Mouse (Mus musculus) heart, embryonic 16.5 days (tissue): ENCODE measurements around the gene Lingo1. TPM values are rescaled to one million over a fixed set of nuclear protein-coding genes. Genes with fewer than 3 reads are reported as not detected.

ENCODE experiments used
- ATAC-seq: fragments of 200-750 bp; cut with Nextera tagmentation; replicated peaks from 2 replicates; pipeline ENCODE4 v1.8.0; 2017; ENCODE audit warnings: moderate number of reproducible peaks; ENCODE audit not compliant: insufficient read depth, low FRiP score; ENCODE audit errors: extremely low read depth
- H3K27ac ChIP-seq: fragments of 300-500 bp; sonication (generic); 2 replicates; pipeline ENCODE4 v1.5.1; 2014; ENCODE audit warnings: mild to moderate bottlenecking, low read length, control low read depth, moderate library complexity
- H3K27me3 ChIP-seq: fragments of 300-500 bp; sonication (generic); 2 replicates; pipeline ENCODE4 v1.6.1; 2014; ENCODE audit warnings: low read length, mixed read lengths; ENCODE audit not compliant: control insufficient read depth, insufficient read depth
- H3K36me3 ChIP-seq: fragments of 300-500 bp; sonication (generic); 2 replicates; pipeline ENCODE4 v1.6.1; 2014; ENCODE audit not compliant: control insufficient read depth, insufficient read depth
- H3K4me1 ChIP-seq: fragments of 300-500 bp; sonication (generic); 2 replicates; pipeline ENCODE4 v1.6.1; 2014; ENCODE audit warnings: low read length, mixed read lengths; ENCODE audit not compliant: control insufficient read depth, insufficient read depth
- H3K4me2 ChIP-seq: fragments of 300-500 bp; sonication (generic); 2 replicates; pipeline ENCODE4 v1.6.1; 2014; ENCODE audit warnings: low read depth, mild to moderate bottlenecking, control low read depth, low read length
- H3K4me3 ChIP-seq: fragments of 300-500 bp; sonication (generic); 2 replicates; pipeline ENCODE4 v1.5.1; 2014; ENCODE audit warnings: mild to moderate bottlenecking, control low read depth, low read length
- H3K9ac ChIP-seq: fragments of 300-500 bp; sonication (generic); 2 replicates; pipeline ENCODE4 v1.6.1; 2014; ENCODE audit warnings: low read length, control low read depth
- H3K9me3 ChIP-seq: fragments of 300-500 bp; sonication (generic); replicated peaks from 2 replicates; pipeline ENCODE4 v1.6.1; 2016; ENCODE audit warnings: low read length; ENCODE audit not compliant: control insufficient read depth
- WGBS: fragments of 180-500 bp; shearing (Covaris S2); extraction: QIAGEN DNeasy Blood & Tissue Kit; methylation state at CpG from one replicate; pipeline ENCODE4 v1.1.7; 2014; 5-methylcytosine and 5-hydroxymethylcytosine counted together
- polyA plus RNA-seq: library from polyadenylated mRNA; unstranded; fragments of >200 nt; fragmentation: Nextera tagmentation; extraction: Ambion mirVana; gene quantifications from 2 replicates; pipeline ENCODE4 v1.2.1, GENCODE M21; 2015

Lingo1 gene
- polyA plus RNA-seq, 1 experiment from 2014 or later = 1.8 TPM

GRCm38 (mm10) chr9:56627295-56627694, 169.0 kb downstream of the Lingo1 start:
- H3K27ac ChIP-seq = no peak overlapping the region
- H3K27me3 ChIP-seq = peaks cover 21% of the 10 kb centered on the region
- ATAC-seq = no peak

DNA sequence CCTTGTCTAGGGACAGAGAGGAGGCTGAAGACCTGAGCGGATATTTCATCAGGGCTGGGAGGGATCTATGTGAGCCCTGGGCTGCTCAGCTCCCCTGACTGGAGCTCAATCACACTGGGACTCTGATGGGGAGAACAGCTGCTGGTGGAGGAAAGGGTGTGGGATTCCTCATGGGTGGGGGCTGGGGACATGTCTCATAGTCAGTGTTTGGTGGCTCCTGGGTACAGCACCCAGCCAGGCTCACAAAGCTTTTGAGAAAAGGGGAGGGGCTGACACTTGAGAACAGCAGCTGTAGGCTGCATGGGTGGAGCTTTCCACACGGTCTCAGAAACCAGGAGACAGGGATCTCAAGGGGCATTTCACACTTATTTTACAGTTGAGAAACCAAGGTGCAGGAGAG, 171.3 kb downstream of the Lingo1 start:
- ATAC-seq = no peak
- no peaks in the 10 kb centered on the region for H3K9me3 ChIP-seq
- 46% methylated on average over 2 of the region's 2 CpGs for WGBS
- no peaks in the 10 kb centered on the region for H3K36me3 ChIP-seq
- H3K27me3 ChIP-seq = peaks cover 40% of the 10 kb centered on the region
- H3K4me3 ChIP-seq = no peak overlapping the region
- H3K9ac ChIP-seq = no peak overlapping the region
- no peak overlapping the region for H3K4me2 ChIP-seq
- H3K4me1 ChIP-seq = peaks cover 13% of the 10 kb centered on the region
- no peak overlapping the region for H3K27ac ChIP-seq

More at GRCm38 (mm10) chr9:56627295-56627694, 169.0 kb downstream of the Lingo1 start:
- Histone ChIP-seq H3K4me1 (peaks cover 24% of the 10 kb centered on the region), H3K9ac (no peak overlapping the region), H3K36me3 (no peaks in the 10 kb centered on the region), H3K4me3 (no peak overlapping the region), H3K4me2 (no peak overlapping the region), H3K9me3 (no peaks in the 10 kb centered on the region)
- 64% methylated on average over 4 of the region's 4 CpGs for WGBS

DNA sequence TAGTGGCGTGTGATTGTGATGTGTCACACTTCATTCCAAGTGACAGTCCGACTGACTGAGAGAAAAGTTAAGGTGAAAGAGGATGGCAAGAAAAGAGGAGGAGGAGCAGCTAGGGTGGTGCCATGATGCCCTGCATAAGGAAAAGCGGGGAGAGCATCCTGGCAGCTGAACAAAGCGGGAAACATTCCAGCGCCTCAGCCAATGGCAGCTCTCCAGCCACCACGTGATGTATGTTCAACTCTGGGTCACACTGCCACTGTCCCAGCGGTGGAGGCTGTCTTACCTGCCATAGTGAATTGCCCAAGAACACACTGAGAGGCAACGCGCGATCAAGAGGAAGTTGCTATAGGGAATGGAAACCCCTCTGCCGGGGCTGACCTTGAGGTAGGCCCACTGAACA, 172.9 kb downstream of the Lingo1 start:
- Histone ChIP-seq H3K4me2 (no peak overlapping the region), H3K27ac (no peak overlapping the region), H3K27me3 (peaks cover 48% of the 10 kb centered on the region), H3K4me3 (no peak overlapping the region), H3K36me3 (no peaks in the 10 kb centered on the region), H3K9me3 (no peaks in the 10 kb centered on the region), H3K9ac (no peak overlapping the region), H3K4me1 (0 out of 2 replicates have a peak, but pooled peaks cover 5% of the 10 kb centered on the region)
- no peak for ATAC-seq
- WGBS = 80% methylated on average over 11 of the region's 11 CpGs

GRCm38 (mm10) chr9:56622761-56623160, 173.5 kb downstream of the Lingo1 start:
- Histone ChIP-seq H3K4me2 (no peak overlapping the region), H3K27ac (no peak overlapping the region), H3K4me1 (0 out of 2 replicates have a peak, but pooled peaks cover 5% of the 10 kb centered on the region), H3K27me3 (peaks cover 46% of the 10 kb centered on the region), H3K9ac (no peak overlapping the region), H3K4me3 (no peak overlapping the region), H3K36me3 (no peaks in the 10 kb centered on the region), H3K9me3 (no peaks in the 10 kb centered on the region)
- WGBS = 82% methylated on average over 7 of the region's 7 CpGs
- ATAC-seq = no peak

GRCm38 (mm10) chr9:56620512-56621371, 175.5 kb downstream of the Lingo1 start:
- 21% methylated on average over 42 of the region's 42 CpGs for WGBS
- Histone ChIP-seq H3K4me2 (peak overlapping the region; percentile 31; the same call in 1 of the 2 replicates), H3K4me1 (no peaks in the 10 kb centered on the region), H3K4me3 (0 out of 2 replicates have a peak overlapping the region, but pooled peaks have one; percentile 20), H3K9ac (no peak overlapping the region), H3K9me3 (no peaks in the 10 kb centered on the region), H3K27me3 (peaks cover 46% of the 10 kb centered on the region), H3K27ac (no peak overlapping the region), H3K36me3 (no peaks in the 10 kb centered on the region)
- no peak for ATAC-seq

- Histone ChIP-seq H3K9me3 (no peaks in the 10 kb centered on the region), H3K4me3 (no peak overlapping the region), H3K4me1 (no peaks in the 10 kb centered on the region), H3K4me2 (no peak overlapping the region), H3K9ac (no peak overlapping the region), H3K27me3 (peaks cover 46% of the 10 kb centered on the region), H3K36me3 (no peaks in the 10 kb centered on the region), H3K27ac (no peak overlapping the region)
- 68% methylated on average over 23 of the region's 23 CpGs for WGBS
- no peak for ATAC-seq
Measured at GRCm38 (mm10) chr9:56619715-56620114, 176.6 kb downstream of the Lingo1 start.

DNA sequence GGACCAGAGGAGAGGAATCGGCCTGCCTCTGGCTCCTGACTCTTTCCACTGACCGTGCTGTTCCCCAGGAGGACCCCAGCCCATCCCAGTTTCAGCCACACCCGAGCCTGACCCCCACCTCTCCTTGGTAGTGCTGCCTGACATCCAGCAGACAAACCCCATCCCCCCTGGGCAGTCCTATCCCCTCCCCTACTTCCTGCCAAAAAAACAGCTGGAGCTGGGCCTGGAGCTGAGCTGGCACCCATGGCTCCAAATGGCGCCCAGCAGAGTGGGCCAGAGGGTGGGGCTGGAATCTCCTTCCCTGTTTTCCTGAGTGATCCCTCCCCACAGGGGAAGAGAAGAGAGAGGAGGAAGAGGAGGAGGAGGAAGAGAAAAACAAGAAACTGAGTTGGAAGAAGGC, 177.6 kb downstream of the Lingo1 start:
- no peak overlapping the region for H3K4me3 ChIP-seq
- H3K9ac ChIP-seq = no peak overlapping the region
- H3K9me3 ChIP-seq = no peaks in the 10 kb centered on the region
- peaks cover 41% of the 10 kb centered on the region for H3K27me3 ChIP-seq
- no peak overlapping the region for H3K27ac ChIP-seq
- H3K4me1 ChIP-seq = no peaks in the 10 kb centered on the region
- no peak overlapping the region for H3K4me2 ChIP-seq
- no peak for ATAC-seq
- 85% methylated on average over 4 of the region's 4 CpGs for WGBS
- H3K36me3 ChIP-seq = no peaks in the 10 kb centered on the region

DNA sequence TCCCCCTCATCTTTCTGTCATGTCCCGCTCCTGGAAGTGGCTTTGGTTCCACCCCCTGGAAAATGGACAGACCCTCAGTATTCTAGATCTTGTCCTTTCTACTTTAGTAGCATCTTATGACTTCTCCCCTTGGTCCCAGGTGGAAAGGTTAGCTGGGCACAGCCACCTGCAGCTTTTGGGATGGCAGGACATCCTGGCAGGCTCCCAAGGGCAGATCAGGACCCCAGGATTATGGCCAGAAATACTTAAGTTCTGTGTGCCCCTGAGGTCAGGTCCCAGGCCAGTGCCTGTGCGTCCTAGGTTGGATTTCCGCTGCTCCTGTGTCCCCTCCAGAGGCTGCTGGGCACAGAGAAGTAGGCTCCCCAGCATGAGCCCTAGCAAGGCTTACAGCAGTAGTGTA, 180.2 kb downstream of the Lingo1 start:
- no peak overlapping the region for H3K9ac ChIP-seq
- peaks cover 21% of the 10 kb centered on the region for H3K27me3 ChIP-seq
- no peaks in the 10 kb centered on the region for H3K9me3 ChIP-seq
- WGBS = 85% methylated on average over 3 of the region's 3 CpGs
- peaks cover 8% of the 10 kb centered on the region; the same call in 1 of the 2 replicates for H3K4me1 ChIP-seq
- H3K4me3 ChIP-seq = no peak overlapping the region
- no peaks in the 10 kb centered on the region for H3K36me3 ChIP-seq
- ATAC-seq = no peak
- no peak overlapping the region for H3K27ac ChIP-seq
- H3K4me2 ChIP-seq = no peak overlapping the region

GRCm38 (mm10) chr9:56612798-56613183, 183.5 kb downstream of the Lingo1 start:
- no peak overlapping the region for H3K4me3 ChIP-seq
- peaks cover 8% of the 10 kb centered on the region; the same call in 1 of the 2 replicates for H3K4me1 ChIP-seq
- no peak overlapping the region for H3K27ac ChIP-seq
- H3K36me3 ChIP-seq = no peaks in the 10 kb centered on the region
- H3K9ac ChIP-seq = no peak overlapping the region
- no peaks in the 10 kb centered on the region for H3K27me3 ChIP-seq
- no peak overlapping the region for H3K4me2 ChIP-seq
- 46% methylated on average over 12 of the region's 12 CpGs for WGBS
- ATAC-seq = no peak
- no peaks in the 10 kb centered on the region for H3K9me3 ChIP-seq
